Mouse (Mus musculus) liver, adult 2 months (tissue): ENCODE measurements at regions not wholly inside any gene's neighbourhood (a gene's known extent, or its start where the extent isn't known, plus 50 kb on each side); places are given as distances from the start of the nearest gene placed in this dataset.

Experiments used
- DNase-seq: peaks from one replicate; pipeline ENCODE4 v3.0.0-alpha.2; 2011; ENCODE audit warnings: low read depth, low spot score; ENCODE audit errors: extremely low read depth
- H3K27ac ChIP-seq: fragments of 200-500 bp; replicated peaks from 2 replicates; pipeline ENCODE4 v1.5.1; 2012; ENCODE audit warnings: low read depth, mild to moderate bottlenecking, control low read depth, inconsistent platforms, low read length; ENCODE audit not compliant: insufficient read depth
- H3K27me3 ChIP-seq: fragments of 200-500 bp; 2 replicates; pipeline ENCODE4 v1.6.1; 2012; ENCODE audit warnings: mild to moderate bottlenecking, moderate library complexity, low read length, inconsistent platforms; ENCODE audit not compliant: control insufficient read depth, insufficient read depth
- H3K36me3 ChIP-seq: fragments of 200-500 bp; 2 replicates; pipeline ENCODE4 v1.6.1; 2012; ENCODE audit warnings: low read length, inconsistent platforms; ENCODE audit not compliant: control insufficient read depth, insufficient read depth
- H3K4me1 ChIP-seq: fragments of 200-500 bp; 2 replicates; pipeline ENCODE4 v1.6.1; 2011; ENCODE audit warnings: low read length; ENCODE audit not compliant: control insufficient read depth, insufficient read depth
- H3K4me3 ChIP-seq: fragments of 200-500 bp; 2 replicates; pipeline ENCODE4 v1.5.1; 2011; ENCODE audit warnings: low read depth, mild to moderate bottlenecking, control low read depth, low read length, moderate library complexity; ENCODE audit not compliant: insufficient read depth
- H3K79me2 ChIP-seq: fragments of 200-500 bp; 2 replicates; pipeline ENCODE4 v1.6.1; 2012; ENCODE audit warnings: inconsistent platforms, mild to moderate bottlenecking, low read length, moderate library complexity; ENCODE audit not compliant: control insufficient read depth, insufficient read depth
- H3K9ac ChIP-seq: fragments of 200-500 bp; 2 replicates; pipeline ENCODE4 v1.6.1; 2012; ENCODE audit warnings: low read depth, mild to moderate bottlenecking, control low read depth, inconsistent platforms, low read length
- CTCF ChIP-seq: fragments of 200-500 bp; IDR thresholded peaks from 2 replicates; pipeline ENCODE4 v1.5.1; 2011; ENCODE audit warnings: low read depth, low read length, control low read depth
- POLR2A ChIP-seq: fragments of 200-500 bp; IDR thresholded peaks from 2 replicates; pipeline ENCODE4 v1.6.1; 2011; ENCODE audit warnings: low read length, control low read depth; ENCODE audit not compliant: insufficient read depth; ENCODE audit errors: extremely low read depth
- WGBS: fragments of 180-500 bp; shearing (Covaris S2); methylation state at CpG from one replicate; pipeline ENCODE4 v1.1.7; 2018; 5-methylcytosine and 5-hydroxymethylcytosine counted together

DNA sequence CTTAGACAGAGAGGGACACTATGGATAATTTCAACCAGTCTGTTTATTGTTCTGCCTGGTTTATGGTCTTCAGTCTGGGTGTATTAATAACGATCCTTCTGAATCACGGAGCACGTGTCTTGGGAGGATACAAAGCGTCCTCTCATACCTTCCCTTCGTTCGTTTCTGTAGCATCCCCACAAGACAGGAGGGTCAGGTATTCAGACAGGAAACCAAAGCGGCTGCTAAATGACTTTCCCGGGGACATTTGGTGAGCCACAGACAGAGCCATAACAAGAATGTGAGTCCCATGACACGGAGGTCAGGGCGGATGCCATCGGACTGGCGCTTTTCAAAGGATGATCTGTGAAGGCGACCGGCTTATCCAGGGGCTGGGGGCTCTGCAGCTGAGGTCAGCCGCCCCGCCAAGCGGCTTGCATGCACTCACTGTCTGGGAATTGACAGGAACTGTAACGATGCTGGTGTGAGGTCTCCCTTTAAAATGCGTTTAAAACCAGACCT is 120.9 kb upstream of the Lrig3 start:
- TF ChIP-seq CTCF = no peak
- no peak for TF ChIP-seq POLR2A
- no peak overlapping the region for H3K4me3 ChIP-seq
- no peak for DNase-seq
- no peak overlapping the region for H3K27ac ChIP-seq
- no peak overlapping the region for H3K9ac ChIP-seq
- no peaks in the 10 kb centered on the region for H3K36me3 ChIP-seq
- H3K79me2 ChIP-seq = no peaks in the 10 kb centered on the region
- 23% methylated on average over 19 of the region's 19 CpGs for WGBS
- no peaks in the 10 kb centered on the region for H3K27me3 ChIP-seq
- no peaks in the 10 kb centered on the region for H3K4me1 ChIP-seq

DNA sequence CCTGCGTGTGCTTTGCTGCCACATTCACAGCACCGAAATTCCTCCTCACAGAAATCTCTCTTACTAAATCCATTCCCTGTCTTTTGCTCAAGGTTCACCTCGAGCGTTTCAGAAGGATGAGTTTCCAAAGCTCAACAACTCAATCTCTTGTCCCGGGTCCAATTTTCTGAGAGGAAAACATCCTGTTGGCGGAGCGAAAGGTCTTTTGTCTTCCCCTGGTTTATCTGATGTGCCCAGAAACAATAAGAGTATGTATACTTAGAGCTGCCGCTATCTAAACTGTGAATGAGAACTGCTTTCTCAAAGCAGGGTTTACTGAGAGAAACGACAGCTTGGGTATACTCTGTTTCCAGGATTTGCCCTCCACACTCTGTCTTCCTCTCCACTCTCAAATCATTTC is 115.6 kb upstream of the Lrig3 start:
- H3K36me3 ChIP-seq = no peaks in the 10 kb centered on the region
- WGBS = 40% methylated on average over 9 of the region's 9 CpGs
- no peak overlapping the region for H3K4me3 ChIP-seq
- H3K9ac ChIP-seq = no peak overlapping the region
- no peaks in the 10 kb centered on the region for H3K27me3 ChIP-seq
- H3K4me1 ChIP-seq = no peaks in the 10 kb centered on the region
- no peaks in the 10 kb centered on the region for H3K79me2 ChIP-seq
- 0 out of 2 replicates have a peak overlapping the region, but pooled peaks have one; percentile 21 for H3K27ac ChIP-seq
- DNase-seq = no peak
- TF ChIP-seq CTCF (no peak), POLR2A (no peak)

DNA sequence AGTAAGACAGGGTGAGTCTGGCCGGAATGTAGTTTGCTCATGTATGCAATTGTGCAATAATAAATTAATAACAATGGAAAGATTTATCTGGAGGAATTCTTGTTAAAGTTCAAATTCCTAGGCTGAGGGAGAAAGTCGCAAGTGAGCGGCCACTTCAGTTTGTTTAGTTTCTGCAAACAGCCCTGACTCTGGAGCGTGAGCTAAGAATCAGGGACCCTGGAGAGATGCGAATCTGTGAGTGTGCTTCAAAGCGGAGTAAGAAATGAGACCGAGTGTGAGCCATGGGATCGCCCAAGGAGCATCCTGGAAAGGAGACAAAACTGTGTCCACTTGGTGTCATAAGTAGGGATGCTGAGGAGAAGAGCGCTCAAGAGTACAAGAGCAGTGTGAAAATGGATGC is 104.2 kb upstream of the Lrig3 start:
- TF ChIP-seq POLR2A (no peak), CTCF (no peak)
- WGBS = 71% methylated on average over 9 of the region's 9 CpGs
- Histone ChIP-seq H3K4me3 (no peak overlapping the region), H3K9ac (no peak overlapping the region), H3K27ac (no peak overlapping the region), H3K27me3 (no peaks in the 10 kb centered on the region), H3K36me3 (no peaks in the 10 kb centered on the region), H3K4me1 (no peaks in the 10 kb centered on the region), H3K79me2 (no peaks in the 10 kb centered on the region)
- no peak for DNase-seq

DNA sequence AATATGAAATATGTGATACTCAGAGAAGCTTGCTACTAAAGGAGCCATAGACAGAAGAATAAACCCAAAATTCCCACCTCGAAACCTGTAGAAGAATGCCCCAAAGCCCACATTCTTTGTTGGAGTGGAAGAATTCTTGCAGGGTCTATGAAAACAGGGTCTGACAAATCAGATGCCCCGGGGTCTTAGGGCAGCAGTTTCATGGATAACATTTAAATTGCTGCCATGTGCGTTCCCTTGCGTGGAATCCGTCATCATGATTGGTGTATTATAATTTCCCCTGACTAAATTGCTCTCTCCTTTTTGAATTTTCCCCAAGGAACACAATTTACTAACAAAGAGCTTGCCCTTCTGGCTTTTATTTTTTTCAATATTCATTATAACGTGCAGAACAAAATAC is 99.6 kb upstream of the Lrig3 start:
- no peak for DNase-seq
- no peaks in the 10 kb centered on the region for H3K36me3 ChIP-seq
- no peaks in the 10 kb centered on the region for H3K79me2 ChIP-seq
- H3K9ac ChIP-seq = no peak overlapping the region
- TF ChIP-seq POLR2A (no peak), CTCF (no peak)
- H3K27me3 ChIP-seq = no peaks in the 10 kb centered on the region
- no peaks in the 10 kb centered on the region for H3K4me1 ChIP-seq
- WGBS = 89% methylated on average over 6 of the region's 6 CpGs
- no peak overlapping the region for H3K4me3 ChIP-seq
- H3K27ac ChIP-seq = no peak overlapping the region

DNA sequence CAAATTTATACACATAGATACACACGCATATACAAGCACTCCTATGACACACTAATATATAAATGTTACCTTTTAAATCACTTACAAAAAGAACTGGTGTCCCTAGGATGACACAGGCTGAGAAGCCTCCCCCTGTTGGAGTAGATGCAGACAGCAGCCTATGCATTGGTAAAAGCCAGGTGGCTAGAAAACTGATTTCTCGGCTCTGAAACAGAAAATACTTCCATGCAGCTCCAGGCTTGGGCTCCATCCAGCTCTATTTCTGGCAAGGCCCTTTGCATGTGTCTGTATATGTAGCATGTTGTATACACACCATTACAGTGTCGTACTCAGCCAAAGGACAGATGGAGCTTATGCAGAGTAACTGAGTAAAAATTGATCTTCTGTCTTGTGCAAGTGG is 81.4 kb upstream of the Lrig3 start:
- Histone ChIP-seq H3K4me3 (no peak overlapping the region), H3K79me2 (no peaks in the 10 kb centered on the region), H3K36me3 (no peaks in the 10 kb centered on the region), H3K27ac (no peak overlapping the region), H3K9ac (no peak overlapping the region), H3K27me3 (no peaks in the 10 kb centered on the region), H3K4me1 (no peaks in the 10 kb centered on the region)
- 90% methylated on average over 3 of the region's 3 CpGs for WGBS
- no peak for DNase-seq
- TF ChIP-seq CTCF = no peak
- no peak for TF ChIP-seq POLR2A

DNA sequence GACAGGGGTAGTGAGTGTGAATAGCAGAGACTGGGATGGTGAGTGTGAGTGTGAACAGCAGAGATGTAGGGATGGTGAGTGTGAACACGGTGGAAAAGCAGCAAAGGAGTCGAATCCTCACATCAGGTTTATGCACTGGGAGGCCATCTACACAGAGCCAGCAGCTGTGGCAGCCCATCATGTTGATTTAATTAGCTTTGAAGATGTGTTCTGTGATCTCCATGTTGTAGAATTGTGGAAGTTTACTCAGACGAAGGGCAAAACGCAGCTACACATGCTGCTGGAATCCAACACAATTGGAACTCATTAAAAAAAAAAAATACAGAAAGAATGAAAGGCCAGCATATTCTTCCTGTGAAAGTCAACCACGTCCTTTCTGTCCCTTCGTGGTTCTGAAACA is 80.2 kb upstream of the Lrig3 start:
- no peak for DNase-seq
- TF ChIP-seq CTCF (no peak), POLR2A (no peak)
- Histone ChIP-seq H3K27ac (no peak overlapping the region), H3K4me3 (no peak overlapping the region), H3K4me1 (no peaks in the 10 kb centered on the region; the same call in 1 of the 2 replicates), H3K27me3 (no peaks in the 10 kb centered on the region), H3K9ac (no peak overlapping the region), H3K79me2 (no peaks in the 10 kb centered on the region), H3K36me3 (no peaks in the 10 kb centered on the region)
- 75% methylated on average over 6 of the region's 6 CpGs for WGBS
